In the genomic region with DNA sequence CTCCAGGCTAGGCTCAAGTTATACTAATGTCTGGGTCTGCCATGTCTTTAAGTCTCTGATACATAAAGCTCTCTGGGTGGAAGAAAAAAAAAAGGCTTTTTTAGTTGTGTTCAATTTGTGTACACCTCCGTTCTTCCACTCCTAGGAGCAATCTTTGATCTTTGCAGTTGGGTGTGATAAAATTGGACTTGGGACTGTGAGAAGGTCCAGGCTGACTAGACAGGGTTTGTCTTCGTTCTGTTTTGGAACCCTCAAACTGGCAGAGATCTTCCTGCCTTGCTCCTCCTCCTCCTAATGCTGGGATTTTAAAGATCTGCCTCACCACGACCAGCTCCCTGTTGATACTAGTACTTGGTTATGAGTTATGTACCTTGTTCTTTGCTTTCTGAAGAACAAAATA, we compare ENCODE assay signal across 14 mouse cellular contexts. TPM values are rescaled to one million over a fixed set of nuclear protein-coding genes. Genes with fewer than 3 reads are reported as not detected.
ATAC-seq and TF ChIP-seq lines count a peak whose summit lies in the region.
"Not testable (repeated sequence)": the region's sequence is repeated elsewhere in the genome, so short reads cannot be mapped to it uniquely, and the experiment has no call there.
"Had no signal": no experiment of that assay in that cellular context is flagged by ENCODE, and none has a peak within 500 bp of the region (broad histone marks: within the 10 kb centered on the region; RNA-seq: fewer than 3 reads in every experiment).

No protein-coding gene starts in this region.

- not testable (repeated sequence) for H3K36me3 ChIP-seq in intestine, postnatal 0 days (ENCODE audit: control insufficient read depth, insufficient read depth); liver, embryonic 16.5 days (ENCODE audit: control insufficient read depth, insufficient read depth); small intestine, adult 2 months (ENCODE audit: control insufficient read depth, insufficient read depth, low read length)
- peaks cover 13% of the 10 kb centered on the region for H3K36me3 ChIP-seq in liver, embryonic 12.5 days

- not testable (repeated sequence) for H3K9ac ChIP-seq in intestine, postnatal 0 days (ENCODE audit: low read depth, low read length)
- H3K9ac ChIP-seq in liver, embryonic 12.5 days, result 0 out of 2 replicates have a peak overlapping the region, but pooled peaks have one; percentile 46
- H3K9ac ChIP-seq in liver, embryonic 16.5 days (ENCODE audit: low read depth, low read length), result peak overlapping the region; percentile 64

- not testable (repeated sequence) for H3K27me3 ChIP-seq in intestine, postnatal 0 days (replicated peaks; ENCODE audit: control insufficient read depth, insufficient read depth, low read length); liver, embryonic 12.5 days (replicated peaks); liver, embryonic 16.5 days (ENCODE audit: control insufficient read depth, insufficient read depth, low read depth, low read length); small intestine, adult 2 months (ENCODE audit: control insufficient read depth, insufficient read depth, low read length)

- not testable (repeated sequence) for H3K4me1 ChIP-seq in bone marrow, adult 2 months (ENCODE audit: control insufficient read depth, insufficient read depth, low read length); intestine, postnatal 0 days (replicated peaks; ENCODE audit: control insufficient read depth, insufficient read depth, low read length); small intestine, adult 2 months (ENCODE audit: control insufficient read depth, insufficient read depth, insufficient read length, low read length)
- H3K4me1 ChIP-seq in liver, embryonic 12.5 days, result peaks cover 29% of the 10 kb centered on the region
- H3K4me1 ChIP-seq in liver, embryonic 16.5 days (ENCODE audit: control insufficient read depth, low read depth, low read length), result peaks cover 26% of the 10 kb centered on the region

- WGBS in bone marrow, adult 2 months, result 33% methylated on average over 3 of the region's 3 CpGs
- 32% methylated on average over 3 of the region's 3 CpGs for WGBS in intestine, postnatal 0 days
- WGBS in liver, embryonic 12.5 days (ENCODE audit: insufficient replicate concordance), result 47% methylated on average over 3 of the region's 3 CpGs
- WGBS in liver, embryonic 16.5 days (ENCODE audit: insufficient replicate concordance), result 11% methylated on average over 3 of the region's 3 CpGs
- 22% methylated on average over 3 of the region's 3 CpGs for WGBS in small intestine, adult 2 months

- peak overlapping the region; percentile 55 for H3K4me2 ChIP-seq in intestine, postnatal 0 days (replicated peaks; ENCODE audit: low read depth)
- H3K4me2 ChIP-seq in liver, embryonic 12.5 days, result peak overlapping the region; percentile 61
- peak overlapping the region; percentile 69 for H3K4me2 ChIP-seq in liver, embryonic 16.5 days (ENCODE audit: low read depth, low read length)

- peak overlapping the region; percentile 56 for H3K4me3 ChIP-seq in bone marrow, adult 2 months (replicated peaks; ENCODE audit: control insufficient read depth, low read depth, low read length)
- H3K4me3 ChIP-seq in intestine, postnatal 0 days (ENCODE audit: low read depth, low read length); small intestine, adult 2 months (ENCODE audit: low read depth, low read length): not testable (repeated sequence)
- H3K4me3 ChIP-seq in liver, embryonic 12.5 days, result peak overlapping the region; percentile 45; the same call in 1 of the 2 replicates
- H3K4me3 ChIP-seq in liver, embryonic 16.5 days (ENCODE audit: low read depth, low read length), result peak overlapping the region; percentile 60

- peak; percentile 15; the same call in 1 of the 2 replicates for ATAC-seq in erythroid progenitor cell, adult 5-6 weeks (replicated peaks; ENCODE audit: low FRiP score, poor library complexity, severe bottlenecking)
- ATAC-seq in intestine, postnatal 0 days, result peak; percentile 56; the same call in 1 of the 2 replicates
- not testable (repeated sequence) for ATAC-seq in liver, embryonic 12.5 days; liver, embryonic 16.5 days (ENCODE audit: low read depth)

- H3K9me3 ChIP-seq in intestine, postnatal 0 days (ENCODE audit: control insufficient read depth); liver, embryonic 12.5 days (replicated peaks); liver, embryonic 16.5 days (replicated peaks; ENCODE audit: control insufficient read depth, low read length): not testable (repeated sequence)

- H3K27ac ChIP-seq in bone marrow, adult 2 months (ENCODE audit: control insufficient read depth, insufficient read depth, low read depth, low read length, poor library complexity), result peak overlapping the region; percentile 39; the same call in 1 of the 2 replicates
- H3K27ac ChIP-seq in intestine, postnatal 0 days (ENCODE audit: low read depth, low read length), result peak overlapping the region; percentile 64; the same call in 1 of the 2 replicates
- peak overlapping the region; percentile 76 for H3K27ac ChIP-seq in liver, embryonic 12.5 days
- peak overlapping the region; percentile 87 for H3K27ac ChIP-seq in liver, embryonic 16.5 days (ENCODE audit: low read length)
- H3K27ac ChIP-seq in small intestine, adult 2 months (ENCODE audit: insufficient read depth, low read depth, low read length), result peak overlapping the region; percentile 98

- TF ChIP-seq POLR2A in bone marrow, adult 2 months (IDR thresholded peaks at IDR 0.05; ENCODE audit: borderline replicate concordance, control insufficient read depth, low read depth, low read length); small intestine, adult 2 months (IDR thresholded peaks at IDR 0.05; ENCODE audit: low read depth, low read length): not testable (repeated sequence)

- not testable (repeated sequence) for TF ChIP-seq CTCF in bone marrow, adult 2 months (IDR thresholded peaks at IDR 0.05; ENCODE audit: control insufficient read depth, insufficient read depth, low read length); intestine, postnatal 0 days (IDR thresholded peaks at IDR 0.05; ENCODE audit: low read depth); small intestine, adult 2 months (IDR thresholded peaks at IDR 0.05; ENCODE audit: extremely low read depth, insufficient read length, insufficient replicate concordance, low read depth, low read length)

RNA-seq across cellular contexts. Expression of gene Pnp2, which starts 1.4 kb away (rescaled TPM):
- 70.8 and 109 TPM in 2 replicates for polyA plus RNA-seq in bone marrow, adult 2 months (2011; ENCODE audit: insufficient read depth, insufficient read length, low replicate concordance, missing spikeins)
- total RNA-seq in erythroid progenitor cell, adult 5-6 weeks (2015; ENCODE audit: low replicate concordance), result 71.0 and 182 TPM in 2 replicates
- total RNA-seq in erythroid progenitor cell, adult 5-6 weeks (2017; ENCODE audit: low replicate concordance), result 38.7 and 45.7 TPM in 2 replicates
- polyA plus RNA-seq in intestine, postnatal 0 days (2015; fragmentation: Nextera tagmentation; extraction: Ambion mirVana), result 32.3 and 32.5 TPM in 2 replicates
- polyA plus RNA-seq in liver, embryonic 12.5 days (2016; fragmentation: Nextera tagmentation; extraction: Ambion mirVana), result 4.0 and 4.3 TPM in 2 replicates
- polyA plus RNA-seq in liver, embryonic 16.5 days (2015; fragmentation: Nextera tagmentation; extraction: Ambion mirVana), result 10.6 and 11.0 TPM in 2 replicates
- polyA plus RNA-seq in small intestine, adult 2 months (2012; rRNA removed), result 63.7 and 87.2 TPM in 2 replicates
- total RNA-seq: hindbrain, postnatal 0 days had no signal

RNA-seq across cellular contexts. Expression of gene Gm49342, which starts 12.8 kb away (rescaled TPM):
- 21.3 TPM in 1 of 2 replicates, not detected in the other for polyA plus RNA-seq in bone marrow, adult 2 months (2011; ENCODE audit: insufficient read depth, insufficient read length, low replicate concordance, missing spikeins)
- total RNA-seq in erythroid progenitor cell, adult 5-6 weeks (2015; ENCODE audit: low replicate concordance), result not detected in 2 replicates
- total RNA-seq in erythroid progenitor cell, adult 5-6 weeks (2017; ENCODE audit: low replicate concordance), result 59.7 TPM in 1 of 2 replicates, not detected in the other
- not detected in 2 replicates for polyA plus RNA-seq in intestine, postnatal 0 days (2015; fragmentation: Nextera tagmentation; extraction: Ambion mirVana)
- not detected in 2 replicates for polyA plus RNA-seq in liver, embryonic 12.5 days (2016; fragmentation: Nextera tagmentation; extraction: Ambion mirVana)
- not detected in 2 replicates for polyA plus RNA-seq in liver, embryonic 16.5 days (2015; fragmentation: Nextera tagmentation; extraction: Ambion mirVana)
- not detected in 2 replicates for polyA plus RNA-seq in small intestine, adult 2 months (2012; rRNA removed)
- polyA plus RNA-seq: embryonic facial prominence, embryonic 10.5 days; embryonic facial prominence, embryonic 14.5 days; forebrain, embryonic 12.5 days; forebrain, embryonic 16.5 days; heart, embryonic 11.5 days; heart, embryonic 15.5 days; hindbrain, embryonic 13.5 days; hindbrain, postnatal 0 days had no signal

RNA-seq across cellular contexts. Expression of gene Pnp, which starts 26.3 kb away (rescaled TPM):
- 112 and 145 TPM in 2 replicates for polyA plus RNA-seq in bone marrow, adult 2 months (2011; ENCODE audit: insufficient read depth, insufficient read length, low replicate concordance, missing spikeins)
- 256 and 266 TPM in 2 replicates for total RNA-seq in erythroid progenitor cell, adult 5-6 weeks (2015; ENCODE audit: low replicate concordance)
- 218 and 252 TPM in 2 replicates for total RNA-seq in erythroid progenitor cell, adult 5-6 weeks (2017; ENCODE audit: low replicate concordance)
- polyA plus RNA-seq in intestine, postnatal 0 days (2015; fragmentation: Nextera tagmentation; extraction: Ambion mirVana), result 138 and 143 TPM in 2 replicates
- 75.0 and 76.1 TPM in 2 replicates for polyA plus RNA-seq in liver, embryonic 12.5 days (2016; fragmentation: Nextera tagmentation; extraction: Ambion mirVana)
- 75.2 and 83.1 TPM in 2 replicates for polyA plus RNA-seq in liver, embryonic 16.5 days (2015; fragmentation: Nextera tagmentation; extraction: Ambion mirVana)
- 59.2 and 116 TPM in 2 replicates for polyA plus RNA-seq in small intestine, adult 2 months (2012; rRNA removed)

RNA-seq across cellular contexts. Expression of gene Pip4p1, which starts 26.5 kb away (rescaled TPM):
- polyA plus RNA-seq in bone marrow, adult 2 months (2011; ENCODE audit: insufficient read depth, insufficient read length, low replicate concordance, missing spikeins), result 33.3 and 67.6 TPM in 2 replicates
- total RNA-seq in erythroid progenitor cell, adult 5-6 weeks (2015; ENCODE audit: low replicate concordance), result 34.4 and 37.8 TPM in 2 replicates
- total RNA-seq in erythroid progenitor cell, adult 5-6 weeks (2017; ENCODE audit: low replicate concordance), result 23.5 and 28.2 TPM in 2 replicates
- polyA plus RNA-seq in intestine, postnatal 0 days (2015; fragmentation: Nextera tagmentation; extraction: Ambion mirVana), result 51.2 and 51.4 TPM in 2 replicates
- polyA plus RNA-seq in liver, embryonic 12.5 days (2016; fragmentation: Nextera tagmentation; extraction: Ambion mirVana), result 26.1 and 30.6 TPM in 2 replicates
- polyA plus RNA-seq in liver, embryonic 16.5 days (2015; fragmentation: Nextera tagmentation; extraction: Ambion mirVana), result 22.8 and 24.9 TPM in 2 replicates
- 50.9 and 93.1 TPM in 2 replicates for polyA plus RNA-seq in small intestine, adult 2 months (2012; rRNA removed)

RNA-seq across cellular contexts. Expression of gene Apex1, which starts 32.4 kb away (rescaled TPM):
- 18.1 and 41.6 TPM in 2 replicates for polyA plus RNA-seq in bone marrow, adult 2 months (2011; ENCODE audit: insufficient read depth, insufficient read length, low replicate concordance, missing spikeins)
- total RNA-seq in erythroid progenitor cell, adult 5-6 weeks (2015; ENCODE audit: low replicate concordance), result 16.6 and 28.9 TPM in 2 replicates
- total RNA-seq in erythroid progenitor cell, adult 5-6 weeks (2017; ENCODE audit: low replicate concordance), result 8.3 and 13.2 TPM in 2 replicates
- 71.0 and 74.1 TPM in 2 replicates for polyA plus RNA-seq in intestine, postnatal 0 days (2015; fragmentation: Nextera tagmentation; extraction: Ambion mirVana)
- 144 and 147 TPM in 2 replicates for polyA plus RNA-seq in liver, embryonic 12.5 days (2016; fragmentation: Nextera tagmentation; extraction: Ambion mirVana)
- 61.8 and 61.9 TPM in 2 replicates for polyA plus RNA-seq in liver, embryonic 16.5 days (2015; fragmentation: Nextera tagmentation; extraction: Ambion mirVana)
- 9.6 and 20.0 TPM in 2 replicates for polyA plus RNA-seq in small intestine, adult 2 months (2012; rRNA removed)

Comparison
In these comparisons a context has a peak if more than half of its experiments do, and no peak if none do; other contexts are left out.
1. H3K27ac ChIP-seq: peak in every context shown above with its lines; median percentile 98 in small intestine, adult 2 months; 87 in liver, embryonic 16.5 days; 76 in liver, embryonic 12.5 days; 64 in intestine, postnatal 0 days; 39 in bone marrow, adult 2 months.